Mouse (Mus musculus) olfactory bulb, adult 2 months (tissue): ENCODE results near the gene B230104I21Rik.

ENCODE experiments used
- CTCF ChIP-seq: fragments of 200-500 bp; IDR thresholded peaks from 2 replicates; pipeline ENCODE4 v1.5.1; 2012; ENCODE audit warnings: low read depth, mild to moderate bottlenecking, low read length, moderate library complexity; ENCODE audit not compliant: insufficient read depth
- POLR2A ChIP-seq: fragments of 200-500 bp; IDR thresholded peaks from 2 replicates; pipeline ENCODE4 v1.6.1; 2012; ENCODE audit warnings: mild to moderate bottlenecking, low read depth, low read length, moderate library complexity; ENCODE audit not compliant: insufficient read depth

- TF ChIP-seq CTCF (no peak), POLR2A (no peak)
Observed at GRCm38 (mm10) chr4:154370841-154371240, 34.9 kb downstream of the B230104I21Rik start.
